Mouse (Mus musculus) monocyte, adult 59 days (primary cell): ENCODE data around the gene Herc4. TPM values are rescaled to one million over a fixed set of nuclear protein-coding genes. Genes with fewer than 3 reads are reported as not detected.

ENCODE experiments used
- total RNA-seq, 2 experiments: library from RNA; stranded (reverse); gene quantifications; one replicate each; pipeline ENCODE4 v1.2.4; 2023

Gene Herc4
- total RNA-seq = 100 to 1,000 TPM; 320 to 326 TPM

GRCm38 (mm10) chr10:63243493-63244054 is at the start of gene Herc4:
TSS of gene Herc4 (plus strand) at chr10:63243810.

DNA sequence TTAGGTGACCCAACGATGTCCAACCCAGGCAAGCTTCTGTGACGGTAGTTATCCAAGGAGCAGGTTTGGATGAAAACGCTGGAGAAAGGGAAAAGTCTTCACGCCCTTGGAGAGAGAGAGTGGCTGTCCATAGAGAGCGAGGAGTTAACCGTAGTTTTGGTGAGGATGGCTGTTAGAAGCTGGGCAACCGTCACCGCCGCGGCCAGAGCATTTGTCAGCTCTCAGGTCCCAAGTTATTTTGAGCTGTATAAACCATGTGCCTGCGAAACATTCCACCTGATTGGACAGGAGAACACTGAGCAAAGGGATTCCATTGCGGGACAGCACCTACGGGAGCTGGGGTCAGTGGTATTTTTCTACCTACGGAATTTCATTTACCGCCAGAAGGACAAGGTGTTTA is 39.9 kb upstream of the Herc4 start, which contains the start of gene Mypn:
TSS of gene Mypn (minus strand) at position 225 of the 400 bp plus-strand sequence.

Other genes starting within 250 kb of the Herc4 start
- 10 to 100 TPM; 50.2 to 52.4 TPM for gene Hnrnph3, start 219.6 kb upstream of the Herc4 start, total RNA-seq
- under 1 TPM in 1 of 2 experiments, not detected in 1; 0.76 TPM for gene Pbld2, start 219.5 kb upstream of the Herc4 start, total RNA-seq
- under 1 TPM in 1 of 2 experiments, not detected in 1; 0.21 TPM for gene Pbld1, start 183.6 kb upstream of the Herc4 start, total RNA-seq
- not detected for gene Atoh7, start 144.2 kb upstream of the Herc4 start, total RNA-seq
- under 1 TPM in 1 of 2 experiments, not detected in 1; 0.18 TPM for gene Mypn, start 39.9 kb upstream of the Herc4 start, total RNA-seq
- 10 to 100 TPM; 39.2 to 39.4 TPM for gene Sirt1, start 137.9 kb downstream of the Herc4 start, total RNA-seq
- gene Dnajc12, start 138.6 kb downstream of the Herc4 start, total RNA-seq = 1 to 10 TPM; 2.0 to 6.5 TPM
- not detected for gene Gm7075, start 178.0 kb downstream of the Herc4 start, total RNA-seq
- gene Ctnna3, start 186.3 kb downstream of the Herc4 start, total RNA-seq = not detected